Mouse (Mus musculus) CH12.LX (cell line): ENCODE measurements around the gene Fig4. TPM values are rescaled to one million over a fixed set of nuclear protein-coding genes. Genes with fewer than 3 reads are reported as not detected.

Experiments
- DNase-seq: peaks from one replicate; pipeline ENCODE4 v3.0.0-alpha.2; 2013; ENCODE audit errors: extremely low read depth
- H3K27ac ChIP-seq: 2 replicates; pipeline ENCODE4 v1.5.1; 2012; ENCODE audit warnings: low read depth, mild to moderate bottlenecking, control low read depth, moderate library complexity; ENCODE audit not compliant: insufficient read depth
- H3K27me3 ChIP-seq: replicated peaks from 2 replicates; pipeline ENCODE3; 2012; ENCODE audit warnings: inconsistent platforms
- H3K36me3 ChIP-seq, 2 experiments: replicated peaks in 1 of 2; 2 replicates each; pipeline versions ENCODE3 to v1.6.1; 2012; ENCODE audit warnings: inconsistent platforms in 1 of 2, low read length in 1 of 2, mild to moderate bottlenecking in 1 of 2, mixed read lengths in 1 of 2, moderate library complexity in 1 of 2; ENCODE audit not compliant: control insufficient read depth in 1 of 2, insufficient read depth in 1 of 2
- H3K4me1 ChIP-seq, 2 experiments: 2 replicates each; pipeline ENCODE4 v1.6.1; 2012; ENCODE audit warnings: inconsistent platforms in 1 of 2, moderate library complexity in 1 of 2; ENCODE audit not compliant: insufficient read depth in 2 of 2, control insufficient read depth in 1 of 2
- H3K4me2 ChIP-seq: 2 replicates; pipeline ENCODE4 v1.6.1; 2012; ENCODE audit warnings: low read depth, mild to moderate bottlenecking, control low read depth; ENCODE audit not compliant: poor library complexity, insufficient read depth, severe bottlenecking
- H3K4me3 ChIP-seq, 3 experiments: fragments of 150-350 bp in 1 of 3; sonication (generic) in 1 of 3; replicated peaks in 1 of 3; 2 replicates each; pipeline versions ENCODE3 to v1.5.1; 2011 to 2012; ENCODE audit warnings: low read depth in 2 of 3, low read length in 2 of 3, mild to moderate bottlenecking in 2 of 3, moderate library complexity in 2 of 3, control low read depth in 1 of 3, improper control_type of control experiment in 1 of 3, inconsistent platforms in 1 of 3, mixed read lengths in 1 of 3; ENCODE audit not compliant: poor library complexity in 1 of 3
- H3K79me2 ChIP-seq: replicated peaks from 2 replicates; pipeline ENCODE4 v1.6.1; 2012; ENCODE audit warnings: mild to moderate bottlenecking, moderate library complexity; ENCODE audit not compliant: control insufficient read depth, poor library complexity, insufficient read depth, severe bottlenecking; ENCODE audit errors: extremely low read depth
- H3K9ac ChIP-seq: 2 replicates; pipeline ENCODE4 v1.6.1; 2012; ENCODE audit warnings: low read depth, mild to moderate bottlenecking, control low read depth, moderate library complexity; ENCODE audit not compliant: insufficient read depth
- H3K9me3 ChIP-seq: replicated peaks from 2 replicates; pipeline ENCODE3; 2012; ENCODE audit warnings: low read length, inconsistent platforms, mixed read lengths
- HCFC1 ChIP-seq: IDR thresholded peaks from 2 replicates; pipeline ENCODE4 v1.6.1; 2012; ENCODE audit warnings: low read depth, mild to moderate bottlenecking, inconsistent platforms, low read length, improper control_type of control experiment
- NELFE ChIP-seq: IDR thresholded peaks from 2 replicates; pipeline ENCODE4 v1.6.1; 2011; ENCODE audit warnings: low read depth, low read length, improper control_type of control experiment
- POLR2AphosphoS2 ChIP-seq: IDR thresholded peaks from 2 replicates; pipeline ENCODE4 v1.6.1; 2011; ENCODE audit warnings: low read depth, low read length, improper control_type of control experiment
- ZNF384 ChIP-seq: IDR thresholded peaks from 2 replicates; pipeline ENCODE4 v1.6.1; 2012; ENCODE audit warnings: low read depth, low read length, improper control_type of control experiment, inconsistent platforms
- dilution Hi-C: fragments of 300-500 bp; cut with MboI; formaldehyde crosslinking; loops from 2 replicates; pipeline ENCODE4 v1.14.3; 2020; ENCODE audit warnings: low sequenced_read_pairs; ENCODE audit not compliant: extremely low pct_unique_long_range_greater_than_20kb, extremely low pct_ligation_motif_present
- in situ Hi-C: fragments of 300-500 bp; cut with MboI; formaldehyde crosslinking; loops from 3 replicates; pipeline ENCODE4 v1.14.3; 2019; ENCODE audit warnings: low sequenced_read_pairs, low pct_ligation_motif_present, low pct_unique_long_range_greater_than_20kb, mixed read lengths
- polyA plus RNA-seq: library from polyadenylated mRNA; unstranded; fragments of >175 nt; gene quantifications from 2 replicates; pipeline ENCODE4 v1.2.1, GENCODE M21; 2012; ENCODE audit warnings: low read depth; ENCODE audit not compliant: insufficient read length
- total RNA-seq, 2 experiments: library from RNA; depleted of rRNA; stranded (reverse); fragments of 300-350 nt in 1 of 2; fragments of >200 nt in 1 of 2; gene quantifications; 2 replicates each; pipeline ENCODE4 v1.2.3; 2012 to 2014

Fig4 gene
- total and polyA plus RNA-seq, 3 experiments = 22.6 to 39.6 (median 35.4) TPM

DNA sequence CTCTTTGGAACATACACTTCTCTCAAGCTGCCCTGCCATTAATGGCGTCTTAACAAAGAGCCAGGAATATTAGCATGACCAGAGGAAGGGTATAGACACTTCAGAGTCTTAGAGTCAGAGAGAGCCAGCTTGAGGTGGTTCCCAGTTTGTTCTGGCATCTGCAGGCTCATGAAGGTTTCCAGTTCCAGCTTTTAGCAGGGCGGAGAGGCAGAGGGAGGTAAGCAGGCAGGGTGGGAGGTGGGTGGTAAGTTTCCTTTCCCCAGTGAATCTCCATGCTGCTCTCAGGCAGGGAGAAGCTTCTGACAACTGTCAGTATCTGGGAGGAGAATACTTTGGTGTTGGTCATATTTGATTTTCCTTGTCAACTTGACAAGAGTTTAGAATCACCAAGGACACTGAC lies 156.9 kb downstream of the Fig4 start:
- TF ChIP-seq NELFE (no peak), HCFC1 (no peak), ZNF384 (no peak), POLR2AphosphoS2 (no peak)
- DNase-seq = no peak
- Histone ChIP-seq H3K4me2 (no peak overlapping the region), H3K9me3 (no peaks in the 10 kb centered on the region), H3K36me3 (no peaks in the 10 kb centered on the region), H3K4me1 (peaks cover 0 to 4% of the 10 kb centered on the region in 2 experiments; a peak in 1 of 4 replicates), H3K9ac (no peak overlapping the region), H3K4me3 (no peak overlapping the region), H3K79me2 (no peaks in the 10 kb centered on the region), H3K27ac (no peak overlapping the region), H3K27me3 (no peaks in the 10 kb centered on the region)
- in situ Hi-C loops (no loop called here), dilution Hi-C loops (no loop called here)

Other genes with a start within 250 kb of the Fig4 start
- not detected in 2 replicates for gene Gpr6, start 231.0 kb downstream of the Fig4 start, total RNA-seq (2012; rRNA removed)
- not detected in 2 replicates for gene Gpr6, start 231.0 kb downstream of the Fig4 start, total RNA-seq (2014; rRNA removed)
- gene Gpr6, start 231.0 kb downstream of the Fig4 start, polyA plus RNA-seq = not detected in 2 replicates
- gene Ak9, start 720 bp upstream of the Fig4 start, total RNA-seq (2012; rRNA removed) = 0.04 TPM in 2 replicates
- 0.07 and 0.08 TPM in 2 replicates for gene Ak9, start 720 bp upstream of the Fig4 start, total RNA-seq (2014; rRNA removed)
- gene Ak9, start 720 bp upstream of the Fig4 start, polyA plus RNA-seq = 0.11 and 0.31 TPM in 2 replicates
- gene Zbtb24, start 147.1 kb upstream of the Fig4 start, total RNA-seq (2012; rRNA removed) = 11.4 and 11.7 TPM in 2 replicates
- 14.3 and 15.2 TPM in 2 replicates for gene Zbtb24, start 147.1 kb upstream of the Fig4 start, total RNA-seq (2014; rRNA removed)
- 10.5 and 11.8 TPM in 2 replicates for gene Zbtb24, start 147.1 kb upstream of the Fig4 start, polyA plus RNA-seq
- gene Mical1, start 173.1 kb upstream of the Fig4 start, total RNA-seq (2012; rRNA removed) = 36.3 and 37.7 TPM in 2 replicates
- gene Mical1, start 173.1 kb upstream of the Fig4 start, total RNA-seq (2014; rRNA removed) = 22.5 and 23.0 TPM in 2 replicates
- gene Mical1, start 173.1 kb upstream of the Fig4 start, polyA plus RNA-seq = 67.4 and 70.2 TPM in 2 replicates
- gene Smpd2, start 187.1 kb upstream of the Fig4 start, total RNA-seq (2012; rRNA removed) = 15.4 and 15.7 TPM in 2 replicates
- gene Smpd2, start 187.1 kb upstream of the Fig4 start, total RNA-seq (2014; rRNA removed) = 8.9 and 11.0 TPM in 2 replicates
- gene Smpd2, start 187.1 kb upstream of the Fig4 start, polyA plus RNA-seq = 11.1 and 11.3 TPM in 2 replicates
- gene Ppil6, start 187.2 kb upstream of the Fig4 start, total RNA-seq (2012; rRNA removed) = not detected in 2 replicates
- gene Ppil6, start 187.2 kb upstream of the Fig4 start, total RNA-seq (2014; rRNA removed) = not detected in 2 replicates
- gene Ppil6, start 187.2 kb upstream of the Fig4 start, polyA plus RNA-seq = not detected in 2 replicates
- gene Cd164, start 216.2 kb upstream of the Fig4 start, total RNA-seq (2012; rRNA removed) = 41.0 and 43.6 TPM in 2 replicates
- gene Cd164, start 216.2 kb upstream of the Fig4 start, total RNA-seq (2014; rRNA removed) = 140 and 151 TPM in 2 replicates
- 163 and 191 TPM in 2 replicates for gene Cd164, start 216.2 kb upstream of the Fig4 start, polyA plus RNA-seq